Mouse (Mus musculus): Measurements from ENCODE around the gene Gm5460. TPM values are rescaled to one million over a fixed set of nuclear protein-coding genes. Genes with fewer than 3 reads are reported as not detected.

Gm5460 gene
- polyA plus RNA-seq, 1 experiment from 2014 or later = not detected

Other genes with a start within 250 kb of the Gm5460 start
- gene Gdf10, start 93.2 kb upstream of the Gm5460 start, polyA plus RNA-seq (2014; fragmentation: Nextera tagmentation; extraction: Ambion mirVana) = 2.1 and 2.2 TPM in 2 replicates
- 0.51 and 0.64 TPM in 2 replicates for gene Gdf2, start 75.7 kb upstream of the Gm5460 start, polyA plus RNA-seq (2014; fragmentation: Nextera tagmentation; extraction: Ambion mirVana)
- 0.03 and 0.24 TPM in 2 replicates for gene Rbp3, start 62.8 kb upstream of the Gm5460 start, polyA plus RNA-seq (2014; fragmentation: Nextera tagmentation; extraction: Ambion mirVana)
- gene Zfp488, start 38.0 kb upstream of the Gm5460 start, polyA plus RNA-seq (2014; fragmentation: Nextera tagmentation; extraction: Ambion mirVana) = not detected in 2 replicates
- gene Gm30083, start 1.6 kb upstream of the Gm5460 start, polyA plus RNA-seq (2014; fragmentation: Nextera tagmentation; extraction: Ambion mirVana) = not detected in 2 replicates
- not detected in 2 replicates for gene Antxrl, start 35.9 kb downstream of the Gm5460 start, polyA plus RNA-seq (2014; fragmentation: Nextera tagmentation; extraction: Ambion mirVana)
- gene Anxa8, start 69.2 kb downstream of the Gm5460 start, polyA plus RNA-seq (2014; fragmentation: Nextera tagmentation; extraction: Ambion mirVana) = 1.1 and 1.4 TPM in 2 replicates
- gene A630023A22Rik, start 86.0 kb downstream of the Gm5460 start, polyA plus RNA-seq (2014; fragmentation: Nextera tagmentation; extraction: Ambion mirVana) = not detected in 2 replicates
- gene Npy4r, start 135.7 kb downstream of the Gm5460 start, polyA plus RNA-seq (2014; fragmentation: Nextera tagmentation; extraction: Ambion mirVana) = 0.20 and 0.23 TPM in 2 replicates
- 0.04 and 0.08 TPM in 2 replicates for gene Gprin2, start 184.9 kb downstream of the Gm5460 start, polyA plus RNA-seq (2014; fragmentation: Nextera tagmentation; extraction: Ambion mirVana)
- 0.16 TPM in 1 of 2 replicates, not detected in the other for gene Syt15, start 202.8 kb downstream of the Gm5460 start, polyA plus RNA-seq (2014; fragmentation: Nextera tagmentation; extraction: Ambion mirVana)